Mouse (Mus musculus) spleen, postnatal 10 days (tissue): Measurements from ENCODE around the gene Elovl3.
"Not testable (repeated sequence)": the region's sequence is repeated elsewhere in the genome, so short reads cannot be mapped to it uniquely, and the experiment has no call there.

Experiments
- DNase-seq, 2 experiments: peaks; one replicate each; pipeline ENCODE4 v3.0.0; 2021 to 2022; ENCODE audit warnings: low spot score in 2 of 2

Gene Elovl3

GRCm38 (mm10) chr19:46131694-46132525 is at the start of gene Elovl3:
Elovl3 (plus strand) TSS chr19:46131897.
- no peak for DNase-seq

GRCm38 (mm10) chr19:46085185-46085584 is 46.5 kb upstream of the Elovl3 start:
- DNase-seq = no peak

GRCm38 (mm10) chr19:46086337-46086736 is 45.4 kb upstream of the Elovl3 start:
- peak; percentile 42 to 78 for DNase-seq

GRCm38 (mm10) chr19:46087871-46088270 is 43.8 kb upstream of the Elovl3 start:
- no peak for DNase-seq

- no peak for DNase-seq
These were observed 40.1 kb upstream of the Elovl3 start for GRCm38 (mm10) chr19:46091641-46092040.

- no peak for DNase-seq
These were observed 37.6 kb upstream of the Elovl3 start for GRCm38 (mm10) chr19:46094144-46094543.

GRCm38 (mm10) chr19:46095291-46095690 is 36.4 kb upstream of the Elovl3 start:
- DNase-seq = no peak

GRCm38 (mm10) chr19:46096396-46096795 is 35.3 kb upstream of the Elovl3 start:
- no peak for DNase-seq

GRCm38 (mm10) chr19:46099561-46099960 is 32.1 kb upstream of the Elovl3 start:
- no peak for DNase-seq

- no peak for DNase-seq
These were observed 28.1 kb upstream of the Elovl3 start for GRCm38 (mm10) chr19:46103437-46104186.

GRCm38 (mm10) chr19:46104187-46104557 is 27.5 kb upstream of the Elovl3 start:
- DNase-seq = no peak

GRCm38 (mm10) chr19:46110214-46110613 is 21.5 kb upstream of the Elovl3 start:
- no peak for DNase-seq

GRCm38 (mm10) chr19:46110781-46111180 is 20.9 kb upstream of the Elovl3 start:
- no peak for DNase-seq

- DNase-seq = no peak
These were observed 17.1 kb upstream of the Elovl3 start for GRCm38 (mm10) chr19:46114617-46115016.

- DNase-seq = no peak
These were observed 12.2 kb upstream of the Elovl3 start for GRCm38 (mm10) chr19:46119458-46119857.

- no peak for DNase-seq
These were observed 10.8 kb upstream of the Elovl3 start for GRCm38 (mm10) chr19:46120872-46121271.

- no peak for DNase-seq
These were observed 7.8 kb upstream of the Elovl3 start for GRCm38 (mm10) chr19:46123876-46124275.

GRCm38 (mm10) chr19:46124651-46125050 is 7.0 kb upstream of the Elovl3 start:
- DNase-seq = no peak

- DNase-seq = no peak
These were observed 5.4 kb upstream of the Elovl3 start for GRCm38 (mm10) chr19:46126301-46126700.

- not testable (repeated sequence) for DNase-seq
These were observed 2.0 kb upstream of the Elovl3 start for GRCm38 (mm10) chr19:46129737-46130136.

GRCm38 (mm10) chr19:46131283-46131682 is 414 bp upstream of the Elovl3 start:
- no peak for DNase-seq

- no peak for DNase-seq
These were observed 880 bp downstream of the Elovl3 start for GRCm38 (mm10) chr19:46132577-46132976.

- DNase-seq = peak; percentile 85 to 94
These were observed 3.6 kb downstream of the Elovl3 start for GRCm38 (mm10) chr19:46135297-46135696.
